Mouse (Mus musculus) cortical plate, adult 2 months (tissue): ENCODE measurements around the gene Noto. TPM values are rescaled to one million over a fixed set of nuclear protein-coding genes. Genes with fewer than 3 reads are reported as not detected.

Source experiments
- H3K27ac ChIP-seq: fragments of 200-500 bp; 2 replicates; pipeline ENCODE4 v1.5.1; 2012; ENCODE audit warnings: low read length, control low read depth, inconsistent platforms; ENCODE audit not compliant: insufficient read depth
- H3K4me1 ChIP-seq: fragments of 200-500 bp; 2 replicates; pipeline ENCODE4 v1.6.1; 2011; ENCODE audit warnings: low read length; ENCODE audit not compliant: control insufficient read depth, insufficient read depth
- H3K4me3 ChIP-seq: fragments of 200-500 bp; 2 replicates; pipeline ENCODE4 v1.5.1; 2011; ENCODE audit warnings: mild to moderate bottlenecking, low read length, control low read depth; ENCODE audit not compliant: insufficient read depth
- CTCF ChIP-seq: fragments of 200-500 bp; IDR thresholded peaks from 2 replicates; pipeline ENCODE4 v1.5.1; 2011; ENCODE audit warnings: mild to moderate bottlenecking, control low read depth, low read length; ENCODE audit not compliant: insufficient read depth; ENCODE audit errors: extremely low read depth
- POLR2A ChIP-seq: fragments of 200-500 bp; IDR thresholded peaks from 2 replicates; pipeline ENCODE4 v1.6.1; 2011; ENCODE audit warnings: mild to moderate bottlenecking, low read length, control low read depth; ENCODE audit not compliant: insufficient read depth; ENCODE audit errors: extremely low read depth
- polyA plus RNA-seq: library from polyadenylated mRNA; depleted of rRNA; stranded (reverse); fragments of >200 nt; gene quantifications from 2 replicates; pipeline ENCODE4 v1.2.3, GENCODE M21; 2012; rRNA removed

The Noto gene
- polyA plus RNA-seq, 1 experiment = not detected

DNA sequence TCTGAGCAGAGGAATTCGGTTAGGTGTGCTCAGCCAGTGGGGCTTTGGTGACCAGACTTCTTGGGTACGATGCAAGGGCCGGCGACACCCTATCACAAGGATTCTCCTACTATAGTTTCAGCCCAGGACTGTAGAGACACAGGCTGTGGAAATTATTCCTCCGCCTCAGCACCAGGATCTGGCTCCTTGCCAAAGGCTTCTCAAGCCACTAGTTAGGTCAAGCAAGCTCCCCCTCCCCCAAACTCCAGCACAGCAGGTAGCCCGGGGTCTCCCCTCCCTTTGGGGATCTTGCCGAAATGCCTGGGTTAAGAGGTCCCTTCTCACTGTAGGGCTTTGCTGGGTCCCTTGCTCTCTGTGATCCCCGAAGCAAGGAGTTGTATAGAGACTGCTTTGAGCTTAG lies 48.3 kb downstream of the Noto start:
- Histone ChIP-seq H3K4me3 (no peak overlapping the region), H3K27ac (no peak overlapping the region), H3K4me1 (peaks cover 2% of the 10 kb centered on the region; the same call in 1 of the 2 replicates)
- TF ChIP-seq CTCF (no peak), POLR2A (no peak)

DNA sequence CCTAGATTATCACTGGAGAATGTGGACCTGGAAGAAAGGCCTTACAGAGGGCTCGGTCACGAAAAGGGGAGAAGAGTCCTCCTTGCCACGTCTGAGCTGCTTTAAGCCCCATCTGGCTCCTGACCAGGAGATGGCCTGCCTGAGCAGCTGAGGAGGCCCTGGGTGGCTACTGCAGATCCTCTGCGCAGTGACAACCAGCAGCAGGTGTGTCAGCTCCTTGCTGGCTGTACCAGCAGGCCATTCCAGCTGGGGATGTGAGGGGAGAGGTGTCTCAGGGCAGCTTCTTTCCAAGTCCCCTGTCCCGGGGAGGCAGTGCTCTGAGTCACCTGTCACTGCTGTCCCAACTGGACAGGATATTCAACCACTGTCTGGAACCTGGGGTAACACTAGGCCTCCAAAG lies 48.9 kb downstream of the Noto start:
- Histone ChIP-seq H3K27ac (no peak overlapping the region), H3K4me3 (no peak overlapping the region), H3K4me1 (peaks cover 2% of the 10 kb centered on the region; the same call in 1 of the 2 replicates)
- TF ChIP-seq POLR2A (no peak), CTCF (no peak)

DNA sequence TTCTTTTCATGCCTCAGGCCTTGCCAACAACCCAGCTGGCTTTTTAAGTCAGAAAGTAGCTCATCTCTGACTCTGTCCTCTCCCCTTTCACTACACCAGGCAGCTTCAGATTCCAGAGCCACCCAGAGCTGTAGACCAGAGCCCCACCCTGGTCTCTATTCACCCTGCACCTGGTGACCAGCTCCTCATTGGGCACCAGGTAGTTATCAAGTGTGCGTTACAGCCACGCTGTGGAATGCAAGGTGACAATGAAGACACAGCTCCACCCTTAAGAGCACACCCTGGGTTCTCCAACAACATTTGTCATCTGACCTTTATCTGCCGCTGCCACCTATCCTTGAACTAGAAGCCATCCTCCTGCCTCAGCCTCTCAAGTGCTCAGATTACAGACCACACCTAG lies 51.9 kb downstream of the Noto start:
- Histone ChIP-seq H3K4me1 (peaks cover 2% of the 10 kb centered on the region; the same call in 1 of the 2 replicates), H3K4me3 (no peak overlapping the region), H3K27ac (no peak overlapping the region)
- no peak for TF ChIP-seq CTCF
- TF ChIP-seq POLR2A = no peak

DNA sequence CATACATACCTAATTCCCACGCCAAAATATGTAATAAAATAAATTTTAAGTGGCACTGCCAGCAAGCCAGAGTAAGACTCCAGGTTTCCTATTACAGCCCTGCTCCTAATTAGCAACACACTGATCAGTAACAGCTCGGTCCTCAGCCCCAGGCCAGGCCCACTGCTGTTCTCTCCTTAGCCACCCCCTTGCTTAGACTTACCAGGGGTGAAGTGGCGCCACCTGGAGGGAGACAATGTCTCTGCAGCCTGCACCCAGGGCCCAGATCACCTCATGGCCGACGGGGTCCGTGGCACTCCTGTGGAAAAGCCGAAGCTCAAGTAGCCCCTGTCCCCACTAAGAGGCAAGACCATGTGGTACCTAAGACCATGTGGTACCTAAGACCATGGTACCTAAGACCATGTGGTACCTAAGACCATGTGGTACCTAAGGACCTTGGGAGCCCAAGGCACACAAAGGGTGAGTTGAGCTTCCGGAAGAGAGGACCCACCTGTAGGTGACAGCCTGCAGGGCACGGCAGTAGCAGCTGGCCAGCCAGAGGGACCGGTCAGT lies 53.8 kb downstream of the Noto start:
- no peak overlapping the region for H3K4me3 ChIP-seq
- H3K27ac ChIP-seq = no peak overlapping the region
- TF ChIP-seq CTCF = peak; percentile 51
- no peak for TF ChIP-seq POLR2A
- peaks cover 6% of the 10 kb centered on the region; the same call in 1 of the 2 replicates for H3K4me1 ChIP-seq

DNA sequence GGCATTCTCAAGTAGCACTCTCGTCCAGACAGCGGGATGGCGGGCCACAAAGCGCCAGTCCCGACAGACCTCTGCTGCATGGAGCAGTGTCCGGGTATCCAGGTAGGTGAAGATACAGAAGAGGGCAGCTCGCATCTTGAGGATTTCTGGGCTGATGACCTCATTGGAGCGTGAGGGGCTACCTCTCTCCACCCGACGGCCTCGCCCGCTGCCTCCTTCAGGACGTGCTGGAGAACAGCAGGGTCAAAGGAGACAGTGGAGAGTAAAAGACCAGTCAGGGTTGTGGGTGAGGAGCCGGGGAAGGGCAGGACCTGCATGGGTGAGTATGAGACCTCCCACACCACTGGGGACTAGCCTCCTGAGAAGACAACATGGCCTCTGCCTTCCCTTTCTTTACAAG lies 54.7 kb downstream of the Noto start:
- peaks cover 9% of the 10 kb centered on the region for H3K4me1 ChIP-seq
- no peak for TF ChIP-seq CTCF
- no peak for TF ChIP-seq POLR2A
- H3K4me3 ChIP-seq = no peak overlapping the region
- H3K27ac ChIP-seq = no peak overlapping the region

Other genes with a start within 250 kb of the Noto start
- 46.4 and 51.2 TPM in 2 replicates for gene Emx1, start 236.4 kb upstream of the Noto start, polyA plus RNA-seq
- gene Sfxn5, start 90.5 kb upstream of the Noto start, polyA plus RNA-seq = 163 and 164 TPM in 2 replicates
- gene Rab11fip5, start 49.3 kb upstream of the Noto start, polyA plus RNA-seq = 46.6 and 48.5 TPM in 2 replicates
- 66.9 and 79.9 TPM in 2 replicates for gene Smyd5, start 8.1 kb downstream of the Noto start, polyA plus RNA-seq
- 181 and 187 TPM in 2 replicates for gene Cct7, start 27.6 kb downstream of the Noto start, polyA plus RNA-seq
- 44.0 and 47.4 TPM in 2 replicates for gene Pradc1, start 28.1 kb downstream of the Noto start, polyA plus RNA-seq
- gene Fbxo41, start 79.1 kb downstream of the Noto start, polyA plus RNA-seq = 57.6 and 61.5 TPM in 2 replicates
- gene Egr4, start 89.7 kb downstream of the Noto start, polyA plus RNA-seq = 30.9 and 47.9 TPM in 2 replicates
- gene Alms1, start 163.6 kb downstream of the Noto start, polyA plus RNA-seq = 4.2 and 4.4 TPM in 2 replicates